Comparison of ENCODE assay signal across 8 mouse cellular contexts in genomic region chr15:86188746-86189470, GRCm38 (mm10). TPM values are rescaled to one million over a fixed set of nuclear protein-coding genes. Genes with fewer than 3 reads are reported as not detected.
DNase-seq lines count a peak whose midpoint lies in the region; ATAC-seq and TF ChIP-seq lines count a peak whose summit lies in the region.

No protein-coding gene starts in this region.

- no peaks in the 10 kb centered on the region for H3K36me3 ChIP-seq in heart, embryonic 12.5 days
- H3K36me3 ChIP-seq in kidney, postnatal 0 days (ENCODE audit: insufficient read depth, low read length) = no peaks in the 10 kb centered on the region

- 38% methylated on average over 10 of the region's 10 CpGs for WGBS in heart, embryonic 12.5 days
- 25% methylated on average over 10 of the region's 10 CpGs for WGBS in kidney, postnatal 0 days

- H3K27ac ChIP-seq in heart, embryonic 12.5 days (ENCODE audit: poor library complexity, severe bottlenecking) = no peak overlapping the region
- peak overlapping the region; percentile 70 for H3K27ac ChIP-seq in kidney, postnatal 0 days

- H3K4me3 ChIP-seq in heart, embryonic 12.5 days = no peak overlapping the region
- no peak overlapping the region for H3K4me3 ChIP-seq in kidney, postnatal 0 days (replicated peaks; ENCODE audit: low read depth, low read length)

- peak; percentile 87 for DNase-seq in ovary, adult 18-20 months (ENCODE audit: low spot score)
- no peak for DNase-seq in ovary, postnatal 10 days (ENCODE audit: low spot score)
- DNase-seq in cerebellum, adult 8-10 months = peak; percentile 81
- DNase-seq in kidney, postnatal 0 days (ENCODE audit: low spot score) = peak; percentile 82
- DNase-seq in lung, postnatal 14 days = peak; percentile 91
- DNase-seq in urinary bladder, adult 2 months (ENCODE audit: low spot score) = peak; percentile 51

- ATAC-seq in heart, embryonic 12.5 days (ENCODE audit: insufficient number of reproducible peaks, low FRiP score) = peak; percentile 37; the same call in 1 of the 2 replicates
- peak; percentile 50 for ATAC-seq in kidney, postnatal 0 days (replicated peaks; ENCODE audit: low FRiP score, low read depth)
- ATAC-seq in megakaryocyte-erythroid progenitor cell, adult 5-6 weeks (replicated peaks; ENCODE audit: low FRiP score, low TSS enrichment, poor library complexity, severe bottlenecking) = no peak

- H3K4me2 ChIP-seq in heart, embryonic 12.5 days = no peak overlapping the region
- no peak overlapping the region for H3K4me2 ChIP-seq in kidney, postnatal 0 days (ENCODE audit: low read length)

- TF ChIP-seq CTCF in kidney, postnatal 0 days (IDR thresholded peaks at IDR 0.05; ENCODE audit: low read depth) = peak; percentile 26; the same call in 1 of the 2 replicates

- peak overlapping the region; percentile 14; the same call in 1 of the 2 replicates for H3K9ac ChIP-seq in heart, embryonic 12.5 days
- H3K9ac ChIP-seq in kidney, postnatal 0 days (ENCODE audit: low read depth, low read length) = no peak overlapping the region

- 0 out of 2 replicates have a peak, but pooled peaks cover 6% of the 10 kb centered on the region for H3K9me3 ChIP-seq in heart, embryonic 12.5 days (replicated peaks)
- no peaks in the 10 kb centered on the region for H3K9me3 ChIP-seq in kidney, postnatal 0 days (replicated peaks; ENCODE audit: low read length)

- H3K4me1 ChIP-seq in heart, embryonic 12.5 days (replicated peaks) = peaks cover 38% of the 10 kb centered on the region
- H3K4me1 ChIP-seq in kidney, postnatal 0 days (replicated peaks; ENCODE audit: insufficient read depth, low read length) = peaks cover 32% of the 10 kb centered on the region

- peaks cover 5% of the 10 kb centered on the region; the same call in 1 of the 2 replicates for H3K27me3 ChIP-seq in heart, embryonic 12.5 days (replicated peaks)
- H3K27me3 ChIP-seq in kidney, postnatal 0 days (ENCODE audit: insufficient read depth, low read length) = no peaks in the 10 kb centered on the region

RNA-seq across cellular contexts. Expression of gene Cerk, which starts 3.0 kb away (rescaled TPM):
- polyA plus RNA-seq in heart, embryonic 12.5 days (2016; fragmentation: Nextera tagmentation; extraction: Ambion mirVana) = 15.3 and 16.3 TPM in 2 replicates
- polyA plus RNA-seq in kidney, postnatal 0 days (2015; fragmentation: Nextera tagmentation; extraction: Ambion mirVana) = 9.4 and 10.6 TPM in 2 replicates
- 10.9 and 12.1 TPM in 2 replicates for polyA plus RNA-seq in urinary bladder, adult 2 months (2012; rRNA removed)
- total RNA-seq in megakaryocyte-erythroid progenitor cell, adult 5-6 weeks (2014; fragmentation: Nextera tagmentation) = 5.6 and 7.1 TPM in 2 replicates
- 3.5 and 6.1 TPM in 2 replicates for total RNA-seq in megakaryocyte-erythroid progenitor cell, adult 5-6 weeks (2017)

RNA-seq across cellular contexts. Expression of gene Tbc1d22a, which starts 25.4 kb away (rescaled TPM):
- 10.3 and 10.7 TPM in 2 replicates for polyA plus RNA-seq in heart, embryonic 12.5 days (2016; fragmentation: Nextera tagmentation; extraction: Ambion mirVana)
- 12.7 and 14.0 TPM in 2 replicates for polyA plus RNA-seq in kidney, postnatal 0 days (2015; fragmentation: Nextera tagmentation; extraction: Ambion mirVana)
- 19.0 and 21.0 TPM in 2 replicates for polyA plus RNA-seq in urinary bladder, adult 2 months (2012; rRNA removed)
- total RNA-seq in megakaryocyte-erythroid progenitor cell, adult 5-6 weeks (2014; fragmentation: Nextera tagmentation) = 13.0 and 13.7 TPM in 2 replicates
- 12.5 and 13.5 TPM in 2 replicates for total RNA-seq in megakaryocyte-erythroid progenitor cell, adult 5-6 weeks (2017)
